Mouse (Mus musculus): ENCODE results near the gene RPS10-NUDT3.

Gene RPS10-NUDT3

GRCm38 (mm10) chr17:27552215-27553201 lies 82.5 kb downstream of the RPS10-NUDT3 start:
- peak in 1 of 2 experiments; percentile 55 for DNase-seq

- DNase-seq, result peak in 1 of 2 experiments; percentile 19
These were observed 83.6 kb downstream of the RPS10-NUDT3 start for GRCm38 (mm10) chr17:27551393-27551940.

GRCm38 (mm10) chr17:27549234-27549633 lies 85.8 kb downstream of the RPS10-NUDT3 start:
- DNase-seq, result no peak

DNA sequence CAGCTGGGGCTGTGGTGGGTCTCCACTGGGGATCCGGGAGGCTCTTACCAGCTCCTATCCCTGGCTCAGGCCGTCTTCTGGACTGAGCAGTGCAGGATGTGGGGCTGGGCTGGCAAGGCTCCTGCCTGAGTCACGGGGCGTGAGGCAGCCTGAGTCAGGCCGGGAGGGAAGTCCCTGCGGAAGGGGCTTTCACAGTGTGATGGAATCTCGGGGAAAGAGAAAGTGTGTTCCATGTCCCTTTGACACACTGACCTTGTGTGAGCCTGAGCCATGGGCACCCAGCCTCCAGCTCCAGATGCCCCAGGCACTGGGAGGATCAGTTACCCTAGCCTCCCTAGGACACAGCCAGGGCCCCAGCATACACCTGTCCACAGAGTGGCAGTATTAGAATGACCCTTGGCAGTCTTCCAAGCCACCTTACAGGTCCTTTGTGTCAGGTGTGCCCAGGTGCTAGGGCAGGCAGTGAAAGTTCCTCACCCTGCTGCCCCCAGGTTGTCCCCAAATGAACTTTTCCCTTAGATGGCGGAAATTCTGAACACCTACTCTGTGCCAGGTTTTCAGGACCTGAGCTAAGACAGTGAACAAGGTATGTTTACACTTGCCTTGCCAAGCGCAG lies 87.7 kb downstream of the RPS10-NUDT3 start:
- no peak for DNase-seq

DNA sequence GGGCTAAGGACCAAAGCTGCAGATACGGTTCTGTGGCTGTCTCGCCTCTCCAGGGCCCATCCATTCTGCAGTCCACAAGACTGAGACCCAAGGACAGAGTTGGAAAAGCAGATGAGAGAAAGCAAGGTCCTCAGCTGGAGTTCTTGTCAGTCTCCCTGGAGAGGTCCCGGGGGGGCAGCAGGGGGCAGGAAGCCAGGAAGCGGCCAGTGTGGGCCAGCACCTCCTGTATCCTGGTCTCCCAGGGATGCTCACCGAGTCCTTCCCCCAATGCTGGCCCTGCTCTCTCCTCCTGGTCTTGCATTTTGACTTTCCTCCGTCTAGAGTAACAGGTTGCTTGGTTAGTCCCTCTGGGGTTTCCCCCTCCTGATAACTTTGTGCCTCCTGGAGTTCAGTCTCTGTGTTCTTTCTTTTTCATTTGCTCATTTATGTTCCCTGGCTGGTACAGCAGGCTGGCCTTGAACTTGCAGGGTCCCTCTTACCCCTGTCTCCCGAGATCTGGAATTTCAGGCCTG lies 88.4 kb downstream of the RPS10-NUDT3 start:
- no peak for DNase-seq

DNA sequence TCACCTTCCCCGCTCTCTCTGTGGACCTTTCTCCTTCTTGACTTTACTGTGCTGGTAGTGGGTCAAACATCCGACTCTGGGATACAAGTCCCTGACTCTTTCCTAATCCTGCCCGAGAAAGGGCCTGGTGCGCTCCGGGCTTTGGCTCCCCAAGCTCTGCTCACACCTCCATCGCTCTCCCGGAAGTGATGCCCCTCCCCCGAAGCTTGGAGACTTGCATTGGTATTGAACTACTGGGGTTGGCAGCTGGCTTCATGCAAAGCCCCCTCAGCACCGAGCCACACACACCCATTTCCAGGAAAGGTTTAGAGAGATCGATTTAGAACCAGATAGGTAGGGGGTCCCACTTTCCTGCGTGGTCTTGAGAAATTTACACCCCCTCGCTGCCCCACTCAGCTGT lies 89.0 kb downstream of the RPS10-NUDT3 start:
- no peak for DNase-seq

DNA sequence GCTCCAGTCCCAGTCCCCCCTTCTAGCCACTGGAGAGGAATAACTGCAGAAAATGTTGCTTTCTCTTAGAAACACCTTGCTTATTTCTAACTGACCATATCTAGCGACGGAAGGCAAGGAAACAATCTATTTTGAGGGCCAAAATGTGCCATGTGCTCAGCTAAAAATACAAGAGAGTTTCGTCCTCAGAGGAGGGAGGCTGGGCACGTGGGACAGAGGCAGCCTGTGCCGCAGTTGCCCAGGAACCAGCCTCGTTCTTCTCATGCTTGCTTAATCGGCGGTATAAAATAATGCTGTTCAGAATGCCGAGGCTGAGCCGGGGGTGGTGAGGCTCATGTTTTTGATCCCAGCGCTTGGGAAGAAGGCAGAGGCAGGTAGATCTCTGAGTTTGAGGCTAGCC lies 90.5 kb downstream of the RPS10-NUDT3 start:
- no peak for DNase-seq

DNA sequence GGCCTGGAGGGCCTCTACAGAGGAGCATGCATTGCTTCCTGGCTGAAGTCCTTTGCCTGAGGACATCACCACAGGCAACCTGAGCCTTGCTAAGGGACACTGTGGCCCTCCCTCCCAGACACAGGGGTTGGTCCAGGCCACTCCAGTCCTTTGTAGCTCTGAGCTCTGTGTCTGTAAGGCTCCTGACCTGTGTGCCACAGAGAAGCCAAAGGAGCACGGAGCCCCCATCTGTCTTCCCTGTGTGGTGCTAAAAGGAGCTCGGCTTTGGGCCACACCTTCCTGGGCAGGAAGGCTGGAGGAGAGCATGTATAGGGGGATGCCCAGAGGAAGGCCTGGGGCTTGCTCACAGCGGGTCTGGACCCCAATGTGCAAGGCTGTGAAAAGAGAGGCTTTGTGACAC lies 93.0 kb downstream of the RPS10-NUDT3 start:
- peak in 1 of 2 experiments; percentile 51 for DNase-seq

- DNase-seq, result no peak
These were observed 93.8 kb downstream of the RPS10-NUDT3 start for GRCm38 (mm10) chr17:27541261-27541660.

GRCm38 (mm10) chr17:27534718-27535117 lies 100.3 kb downstream of the RPS10-NUDT3 start:
- peak; percentile 96 for DNase-seq

DNA sequence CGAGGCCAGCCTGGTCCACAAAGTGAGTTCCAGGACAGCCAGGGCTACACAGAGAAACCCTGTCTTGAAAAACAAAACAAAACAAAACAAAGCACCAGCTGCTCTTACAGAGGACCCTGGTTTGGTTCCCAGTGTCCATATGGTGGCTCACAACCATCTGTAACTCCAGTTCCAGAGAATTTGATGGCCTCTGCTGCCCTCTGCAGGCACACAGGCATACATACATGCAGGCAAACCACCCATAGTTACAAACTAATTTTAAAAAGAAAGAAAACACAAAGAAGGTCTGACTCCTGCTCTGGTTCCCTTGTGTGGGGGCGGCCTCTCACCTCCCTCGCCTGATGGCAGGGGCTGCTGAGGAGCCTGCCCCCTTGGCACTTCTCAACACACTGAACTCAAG lies 101.7 kb downstream of the RPS10-NUDT3 start:
- DNase-seq, result no peak

GRCm38 (mm10) chr17:27532095-27532494 lies 102.9 kb downstream of the RPS10-NUDT3 start:
- DNase-seq, result no peak
